Mouse (Mus musculus) cortical plate, adult 2 months (tissue): ENCODE results near the gene Sdhb.

ENCODE experiments used
- CTCF ChIP-seq: fragments of 200-500 bp; IDR thresholded peaks from 2 replicates; pipeline ENCODE4 v1.5.1; 2011; ENCODE audit warnings: mild to moderate bottlenecking, control low read depth, low read length; ENCODE audit not compliant: insufficient read depth; ENCODE audit errors: extremely low read depth
- POLR2A ChIP-seq: fragments of 200-500 bp; IDR thresholded peaks from 2 replicates; pipeline ENCODE4 v1.6.1; 2011; ENCODE audit warnings: mild to moderate bottlenecking, low read length, control low read depth; ENCODE audit not compliant: insufficient read depth; ENCODE audit errors: extremely low read depth

DNA sequence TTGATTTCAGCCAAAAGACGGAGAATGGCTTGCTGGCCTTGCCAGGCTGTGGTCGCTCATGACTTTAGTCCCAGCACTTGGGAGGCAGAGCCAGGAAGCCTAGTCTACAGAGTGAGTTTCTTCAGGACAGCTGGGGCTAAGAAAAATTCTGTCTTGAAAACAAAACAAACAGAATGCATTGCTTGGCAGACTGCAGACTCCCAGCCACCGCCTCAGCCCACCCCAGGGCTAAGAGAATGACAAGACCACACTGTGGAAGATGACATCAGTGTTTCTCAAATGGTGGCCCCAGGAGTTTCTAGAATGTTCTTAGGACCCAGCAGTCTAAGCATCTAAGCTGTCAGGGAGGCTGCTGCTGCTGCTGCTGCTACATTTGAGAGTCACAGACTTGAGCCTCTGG, 45.8 kb upstream of the Sdhb start:
- no peak for TF ChIP-seq POLR2A
- no peak for TF ChIP-seq CTCF
